Mouse (Mus musculus) embryonic fibroblast, embryonic 13.5 days (primary cell): ENCODE results near the gene Snrpg.

Experiments used
- CTCF ChIP-seq: IDR thresholded peaks from 2 replicates; pipeline ENCODE4 v1.5.1; 2011; ENCODE audit warnings: mild to moderate bottlenecking, control low read depth, low read length, moderate library complexity, borderline replicate concordance; ENCODE audit not compliant: insufficient read depth
- POLR2A ChIP-seq: IDR thresholded peaks from 2 replicates; pipeline ENCODE4 v1.6.1; 2011; ENCODE audit warnings: low read depth, mild to moderate bottlenecking, control low read depth, low read length, moderate library complexity

- TF ChIP-seq CTCF (no peak), POLR2A (no peak)
Measured at GRCm38 (mm10) chr6:86400972-86401371, 29.9 kb downstream of the Snrpg start.
